Mouse (Mus musculus): Measurements from ENCODE around the gene Lhx6. TPM values are rescaled to one million over a fixed set of nuclear protein-coding genes. Genes with fewer than 3 reads are reported as not detected.

Lhx6 gene
- polyA plus RNA-seq, 1 experiment from 2014 or later = 1.3 TPM

- H3K4me2 ChIP-seq (ENCODE audit: low read depth, low read length) = no peak overlapping the region
- no peaks in the 10 kb centered on the region for H3K27me3 ChIP-seq (ENCODE audit: insufficient read depth, low read length)
- H3K27ac ChIP-seq (ENCODE audit: low read depth) = no peak overlapping the region
- TF ChIP-seq EP300 (IDR thresholded peaks at IDR 0.05; ENCODE audit: low read depth) (no peak), CTCF (IDR thresholded peaks at IDR 0.05; ENCODE audit: low read depth) (no peak)
- no peak for ATAC-seq
- 77% methylated on average over 7 of the region's 7 CpGs for WGBS (ENCODE audit: insufficient replicate concordance)
- no peak for DNase-seq
- no peak overlapping the region for H3K4me3 ChIP-seq (ENCODE audit: low read depth, low read length)
- H3K36me3 ChIP-seq (replicated peaks; ENCODE audit: insufficient read depth, low read length) = peaks cover 26% of the 10 kb centered on the region
- H3K9me3 ChIP-seq (ENCODE audit: low read length) = no peaks in the 10 kb centered on the region
- H3K9ac ChIP-seq (replicated peaks) = no peak overlapping the region
- H3K4me1 ChIP-seq (ENCODE audit: insufficient read depth) = no peaks in the 10 kb centered on the region
Observed at GRCm38 (mm10) chr2:36033966-36034365, 71.2 kb downstream of the Lhx6 start.

GRCm38 (mm10) chr2:36032884-36033283 lies 72.3 kb downstream of the Lhx6 start:
- Histone ChIP-seq H3K4me3 (ENCODE audit: low read depth, low read length) (no peak overlapping the region), H3K4me1 (ENCODE audit: insufficient read depth) (no peaks in the 10 kb centered on the region), H3K9ac (replicated peaks) (no peak overlapping the region), H3K36me3 (replicated peaks; ENCODE audit: insufficient read depth, low read length) (peaks cover 19% of the 10 kb centered on the region), H3K27ac (ENCODE audit: low read depth) (no peak overlapping the region), H3K4me2 (ENCODE audit: low read depth, low read length) (no peak overlapping the region), H3K9me3 (ENCODE audit: low read length) (no peaks in the 10 kb centered on the region), H3K27me3 (ENCODE audit: insufficient read depth, low read length) (no peaks in the 10 kb centered on the region)
- no peak for ATAC-seq
- no peak for TF ChIP-seq EP300 (IDR thresholded peaks at IDR 0.05; ENCODE audit: low read depth)
- TF ChIP-seq CTCF (IDR thresholded peaks at IDR 0.05; ENCODE audit: low read depth) = no peak
- WGBS (ENCODE audit: insufficient replicate concordance) = 66% methylated on average over 7 of the region's 7 CpGs
- no peak for DNase-seq

Other genes starting within 250 kb of the Lhx6 start
- 1.1 and 1.7 TPM in 2 replicates for gene Ttll11, start 125.5 kb downstream of the Lhx6 start, polyA plus RNA-seq (2015; fragmentation: Nextera tagmentation; extraction: Ambion mirVana)
- gene Ndufa8, start 56.0 kb downstream of the Lhx6 start, polyA plus RNA-seq (2015; fragmentation: Nextera tagmentation; extraction: Ambion mirVana) = 241 and 253 TPM in 2 replicates
- not detected in 2 replicates for gene Morn5, start 56.0 kb downstream of the Lhx6 start, polyA plus RNA-seq (2015; fragmentation: Nextera tagmentation; extraction: Ambion mirVana)
- gene Mrrf, start 31.0 kb upstream of the Lhx6 start, polyA plus RNA-seq (2015; fragmentation: Nextera tagmentation; extraction: Ambion mirVana) = 11.1 and 14.6 TPM in 2 replicates
- 13.8 and 14.9 TPM in 2 replicates for gene Rbm18, start 31.4 kb upstream of the Lhx6 start, polyA plus RNA-seq (2015; fragmentation: Nextera tagmentation; extraction: Ambion mirVana)
- 24.7 and 25.3 TPM in 2 replicates for gene Ptgs1, start 125.0 kb upstream of the Lhx6 start, polyA plus RNA-seq (2015; fragmentation: Nextera tagmentation; extraction: Ambion mirVana)